Mouse (Mus musculus) intestine, embryonic 15.5 days (tissue): Measurements from ENCODE around the gene Pdcd7. TPM values are rescaled to one million over a fixed set of nuclear protein-coding genes. Genes with fewer than 3 reads are reported as not detected.
A peak's percentile ranks its signal among the peaks of the same experiment; 100 is the strongest.

Source experiments
- ATAC-seq: fragments of 200-750 bp; cut with Nextera tagmentation; 2 replicates; pipeline ENCODE4 v1.8.0; 2017; ENCODE audit warnings: moderate TSS enrichment, moderate library complexity
- H3K27ac ChIP-seq: fragments of 300-500 bp; sonication (generic); 2 replicates; pipeline ENCODE4 v1.5.1; 2015; ENCODE audit warnings: mild to moderate bottlenecking, inconsistent platforms
- H3K27me3 ChIP-seq: fragments of 300-500 bp; sonication (generic); replicated peaks from 2 replicates; pipeline ENCODE4 v1.6.1; 2015; ENCODE audit warnings: inconsistent platforms
- H3K36me3 ChIP-seq: fragments of 300-500 bp; sonication (generic); 2 replicates; pipeline ENCODE4 v1.6.1; 2015; ENCODE audit warnings: inconsistent platforms
- H3K4me1 ChIP-seq: fragments of 300-500 bp; sonication (generic); replicated peaks from 2 replicates; pipeline ENCODE4 v1.6.1; 2015; ENCODE audit warnings: inconsistent platforms
- H3K4me2 ChIP-seq: fragments of 300-500 bp; sonication (generic); replicated peaks from 2 replicates; pipeline ENCODE4 v1.6.1; 2015; ENCODE audit warnings: mild to moderate bottlenecking, inconsistent platforms
- H3K4me3 ChIP-seq: fragments of 300-500 bp; sonication (generic); replicated peaks from 2 replicates; pipeline ENCODE4 v1.5.1; 2015; ENCODE audit warnings: inconsistent platforms
- H3K9ac ChIP-seq: fragments of 300-500 bp; sonication (generic); 2 replicates; pipeline ENCODE4 v1.6.1; 2015; ENCODE audit warnings: inconsistent platforms
- H3K9me3 ChIP-seq: fragments of 300-500 bp; sonication (generic); 2 replicates; pipeline ENCODE4 v1.6.1; 2016; ENCODE audit warnings: inconsistent platforms
- WGBS: fragments of 180-500 bp; shearing (Covaris S2); methylation state at CpG from one replicate; pipeline ENCODE4 v1.1.7; 2015; 5-methylcytosine and 5-hydroxymethylcytosine counted together
- polyA plus RNA-seq: library from polyadenylated mRNA; unstranded; fragments of >200 nt; fragmentation: Nextera tagmentation; extraction: Ambion mirVana; gene quantifications from 2 replicates; pipeline ENCODE4 v1.2.1, GENCODE M21; 2015

The Pdcd7 gene
- polyA plus RNA-seq, result 8.7 TPM in 2 replicates

GRCm38 (mm10) chr9:65345854-65346475 is at the start of gene Pdcd7:
Gene Pdcd7 (plus strand): TSS chr9:65346104.
- Histone ChIP-seq H3K36me3 (no peaks in the 10 kb centered on the region), H3K4me2 (peak within 1 kb of the TSS; percentile 77), H3K27ac (peak within 1 kb of the TSS; percentile 98), H3K4me3 (peak within 1 kb of the TSS; percentile 98), H3K9ac (peak within 1 kb of the TSS; percentile 91), H3K27me3 (no peaks in the 10 kb centered on the region), H3K4me1 (peaks cover 8% of the 10 kb centered on the region), H3K9me3 (no peaks in the 10 kb centered on the region)
- under 1% methylated on average over 58 of the region's 59 CpGs for WGBS
- ATAC-seq, result peak; percentile 95

- WGBS, result 93% methylated on average over 2 of the region's 2 CpGs
- ATAC-seq, result no peak
- Histone ChIP-seq H3K4me1 (peaks cover 8% of the 10 kb centered on the region), H3K4me3 (no peak overlapping the region), H3K4me2 (no peak overlapping the region), H3K36me3 (peaks cover 11% of the 10 kb centered on the region; the same call in 1 of the 2 replicates), H3K9ac (no peak overlapping the region), H3K27me3 (no peaks in the 10 kb centered on the region), H3K9me3 (no peaks in the 10 kb centered on the region), H3K27ac (no peak overlapping the region)
Measured at GRCm38 (mm10) chr9:65297056-65297455, 48.8 kb upstream of the Pdcd7 start.

GRCm38 (mm10) chr9:65298761-65299160 is 47.1 kb upstream of the Pdcd7 start:
- Histone ChIP-seq H3K9ac (no peak overlapping the region), H3K27ac (no peak overlapping the region), H3K27me3 (no peaks in the 10 kb centered on the region), H3K4me1 (peaks cover 2% of the 10 kb centered on the region), H3K4me3 (no peak overlapping the region), H3K9me3 (no peaks in the 10 kb centered on the region), H3K36me3 (peaks cover 17% of the 10 kb centered on the region), H3K4me2 (no peak overlapping the region)
- 80% methylated on average over 3 of the region's 3 CpGs for WGBS
- ATAC-seq, result no peak

GRCm38 (mm10) chr9:65299650-65300049 is 46.3 kb upstream of the Pdcd7 start:
- ATAC-seq, result no peak
- H3K4me3 ChIP-seq, result no peak overlapping the region
- H3K9me3 ChIP-seq, result no peaks in the 10 kb centered on the region
- peaks cover 2% of the 10 kb centered on the region for H3K4me1 ChIP-seq
- H3K27me3 ChIP-seq, result no peaks in the 10 kb centered on the region
- H3K36me3 ChIP-seq, result peaks cover 19% of the 10 kb centered on the region
- no peak overlapping the region for H3K27ac ChIP-seq
- 97% methylated on average over 7 of the region's 7 CpGs for WGBS
- H3K9ac ChIP-seq, result no peak overlapping the region
- H3K4me2 ChIP-seq, result no peak overlapping the region

- H3K27ac ChIP-seq, result no peak overlapping the region
- H3K9ac ChIP-seq, result no peak overlapping the region
- H3K4me3 ChIP-seq, result no peak overlapping the region
- H3K27me3 ChIP-seq, result no peaks in the 10 kb centered on the region
- peaks cover 19% of the 10 kb centered on the region for H3K36me3 ChIP-seq
- no peaks in the 10 kb centered on the region for H3K4me1 ChIP-seq
- no peaks in the 10 kb centered on the region for H3K9me3 ChIP-seq
- ATAC-seq, result peak; percentile 71; the same call in 1 of the 2 replicates
- no peak overlapping the region for H3K4me2 ChIP-seq
- 82% methylated on average over 4 of the region's 4 CpGs for WGBS
Measured at GRCm38 (mm10) chr9:65302327-65302983, 43.4 kb upstream of the Pdcd7 start.

- Histone ChIP-seq H3K27ac (no peak overlapping the region), H3K27me3 (no peaks in the 10 kb centered on the region), H3K9me3 (no peaks in the 10 kb centered on the region), H3K36me3 (peaks cover 23% of the 10 kb centered on the region), H3K9ac (no peak overlapping the region), H3K4me2 (no peak overlapping the region), H3K4me3 (no peak overlapping the region), H3K4me1 (no peaks in the 10 kb centered on the region)
- 95% methylated on average over 4 of the region's 4 CpGs for WGBS
- no peak for ATAC-seq
Measured at GRCm38 (mm10) chr9:65303586-65303985, 42.3 kb upstream of the Pdcd7 start.

GRCm38 (mm10) chr9:65304300-65304699 is 41.6 kb upstream of the Pdcd7 start:
- no peak overlapping the region for H3K27ac ChIP-seq
- no peak for ATAC-seq
- H3K9me3 ChIP-seq, result no peaks in the 10 kb centered on the region
- no peaks in the 10 kb centered on the region for H3K4me1 ChIP-seq
- 86% methylated on average over 4 of the region's 4 CpGs for WGBS
- no peak overlapping the region for H3K4me3 ChIP-seq
- peaks cover 27% of the 10 kb centered on the region for H3K36me3 ChIP-seq
- H3K27me3 ChIP-seq, result no peaks in the 10 kb centered on the region
- no peak overlapping the region for H3K9ac ChIP-seq
- no peak overlapping the region for H3K4me2 ChIP-seq

- no peak overlapping the region for H3K27ac ChIP-seq
Measured at GRCm38 (mm10) chr9:65306672-65307071, 39.2 kb upstream of the Pdcd7 start.

GRCm38 (mm10) chr9:65308011-65308410 is 37.9 kb upstream of the Pdcd7 start:
- H3K4me1 ChIP-seq, result no peaks in the 10 kb centered on the region
- 87% methylated on average over 1 of the region's 1 CpGs for WGBS
- no peak overlapping the region for H3K27ac ChIP-seq
- H3K36me3 ChIP-seq, result peaks cover 27% of the 10 kb centered on the region
- H3K27me3 ChIP-seq, result no peaks in the 10 kb centered on the region
- no peak for ATAC-seq
- no peaks in the 10 kb centered on the region for H3K9me3 ChIP-seq
- H3K4me3 ChIP-seq, result no peak overlapping the region
- no peak overlapping the region for H3K4me2 ChIP-seq
- no peak overlapping the region for H3K9ac ChIP-seq

More at GRCm38 (mm10) chr9:65306672-65307071, 39.2 kb upstream of the Pdcd7 start:
- Histone ChIP-seq H3K27me3 (no peaks in the 10 kb centered on the region), H3K4me1 (no peaks in the 10 kb centered on the region), H3K4me3 (no peak overlapping the region), H3K9me3 (no peaks in the 10 kb centered on the region), H3K4me2 (no peak overlapping the region), H3K9ac (no peak overlapping the region), H3K36me3 (peaks cover 21% of the 10 kb centered on the region)
- 95% methylated on average over 2 of the region's 2 CpGs for WGBS
- no peak for ATAC-seq

- no peak for ATAC-seq
- no peaks in the 10 kb centered on the region for H3K27me3 ChIP-seq
- H3K4me2 ChIP-seq, result no peak overlapping the region
- WGBS, result 92% methylated on average over 4 of the region's 4 CpGs
- H3K4me3 ChIP-seq, result no peak overlapping the region
- H3K36me3 ChIP-seq, result peaks cover 27% of the 10 kb centered on the region
- H3K9me3 ChIP-seq, result no peaks in the 10 kb centered on the region
- H3K9ac ChIP-seq, result no peak overlapping the region
- H3K4me1 ChIP-seq, result no peaks in the 10 kb centered on the region
- no peak overlapping the region for H3K27ac ChIP-seq
Measured at GRCm38 (mm10) chr9:65312669-65313357, 33.1 kb upstream of the Pdcd7 start.

GRCm38 (mm10) chr9:65313846-65314245 is 32.1 kb upstream of the Pdcd7 start:
- H3K9ac ChIP-seq, result no peak overlapping the region
- no peak overlapping the region for H3K27ac ChIP-seq
- H3K4me2 ChIP-seq, result no peak overlapping the region
- H3K4me1 ChIP-seq, result no peaks in the 10 kb centered on the region
- no peak for ATAC-seq
- no peaks in the 10 kb centered on the region for H3K9me3 ChIP-seq
- no peak overlapping the region for H3K4me3 ChIP-seq
- 93% methylated on average over 1 of the region's 1 CpGs for WGBS
- peaks cover 24% of the 10 kb centered on the region for H3K36me3 ChIP-seq
- H3K27me3 ChIP-seq, result no peaks in the 10 kb centered on the region

GRCm38 (mm10) chr9:65322255-65322900 is 23.5 kb upstream of the Pdcd7 start:
- H3K36me3 ChIP-seq, result peaks cover 22% of the 10 kb centered on the region; the same call in 1 of the 2 replicates
- H3K27me3 ChIP-seq, result no peaks in the 10 kb centered on the region
- H3K4me1 ChIP-seq, result no peaks in the 10 kb centered on the region
- H3K4me2 ChIP-seq, result no peak overlapping the region
- WGBS, result 82% methylated on average over 11 of the region's 11 CpGs
- no peak for ATAC-seq
- no peaks in the 10 kb centered on the region for H3K9me3 ChIP-seq
- H3K9ac ChIP-seq, result no peak overlapping the region
- H3K27ac ChIP-seq, result no peak overlapping the region
- H3K4me3 ChIP-seq, result no peak overlapping the region
